Mouse (Mus musculus) limb, embryonic 15.5 days (tissue): ENCODE measurements at regions not wholly inside any gene's neighbourhood (a gene's known extent, or its start where the extent isn't known, plus 50 kb on each side); places are given as distances from the start of the nearest gene placed in this dataset.

Source experiments
- ATAC-seq: fragments of 200-750 bp; cut with Nextera tagmentation; 2 replicates; pipeline ENCODE4 v1.8.0; 2017; ENCODE audit warnings: low read depth, moderate TSS enrichment; ENCODE audit not compliant: insufficient number of reproducible peaks, low FRiP score, low TSS enrichment
- H3K27ac ChIP-seq: fragments of 300-500 bp; sonication (generic); 2 replicates; pipeline ENCODE4 v1.5.1; 2015; ENCODE audit warnings: moderate library complexity, mild to moderate bottlenecking, inconsistent platforms
- H3K27me3 ChIP-seq: fragments of 300-500 bp; sonication (generic); 2 replicates; pipeline ENCODE4 v1.6.1; 2015; ENCODE audit warnings: inconsistent platforms
- H3K36me3 ChIP-seq: fragments of 300-500 bp; sonication (generic); 2 replicates; pipeline ENCODE4 v1.6.1; 2015; ENCODE audit warnings: inconsistent platforms
- H3K4me1 ChIP-seq: fragments of 300-500 bp; sonication (generic); 2 replicates; pipeline ENCODE4 v1.6.1; 2015; ENCODE audit warnings: inconsistent platforms
- H3K4me2 ChIP-seq: fragments of 300-500 bp; sonication (generic); 2 replicates; pipeline ENCODE4 v1.6.1; 2015; ENCODE audit warnings: mild to moderate bottlenecking, inconsistent platforms
- H3K4me3 ChIP-seq: fragments of 300-500 bp; sonication (generic); 2 replicates; pipeline ENCODE4 v1.5.1; 2015; ENCODE audit warnings: mild to moderate bottlenecking, inconsistent platforms
- H3K9ac ChIP-seq: fragments of 300-500 bp; sonication (generic); 2 replicates; pipeline ENCODE4 v1.6.1; 2015; ENCODE audit warnings: inconsistent platforms
- H3K9me3 ChIP-seq: fragments of 300-500 bp; sonication (generic); 2 replicates; pipeline ENCODE4 v1.6.1; 2016; ENCODE audit warnings: inconsistent platforms
- WGBS: fragments of 180-500 bp; shearing (Covaris S2); methylation state at CpG from one replicate; pipeline ENCODE4 v1.1.7; 2015; 5-methylcytosine and 5-hydroxymethylcytosine counted together

GRCm38 (mm10) chr4:124135165-124135470 is 217.3 kb upstream of the 4930535I16Rik start:
- no peaks in the 10 kb centered on the region for H3K36me3 ChIP-seq
- H3K4me3 ChIP-seq = no peak overlapping the region
- WGBS = 28% methylated on average over 6 of the region's 6 CpGs
- peaks cover 4% of the 10 kb centered on the region; the same call in 1 of the 2 replicates for H3K27me3 ChIP-seq
- no peak for ATAC-seq
- H3K4me1 ChIP-seq = peaks cover 21% of the 10 kb centered on the region
- no peaks in the 10 kb centered on the region for H3K9me3 ChIP-seq
- H3K27ac ChIP-seq = no peak overlapping the region
- H3K9ac ChIP-seq = no peak overlapping the region
- no peak overlapping the region for H3K4me2 ChIP-seq

DNA sequence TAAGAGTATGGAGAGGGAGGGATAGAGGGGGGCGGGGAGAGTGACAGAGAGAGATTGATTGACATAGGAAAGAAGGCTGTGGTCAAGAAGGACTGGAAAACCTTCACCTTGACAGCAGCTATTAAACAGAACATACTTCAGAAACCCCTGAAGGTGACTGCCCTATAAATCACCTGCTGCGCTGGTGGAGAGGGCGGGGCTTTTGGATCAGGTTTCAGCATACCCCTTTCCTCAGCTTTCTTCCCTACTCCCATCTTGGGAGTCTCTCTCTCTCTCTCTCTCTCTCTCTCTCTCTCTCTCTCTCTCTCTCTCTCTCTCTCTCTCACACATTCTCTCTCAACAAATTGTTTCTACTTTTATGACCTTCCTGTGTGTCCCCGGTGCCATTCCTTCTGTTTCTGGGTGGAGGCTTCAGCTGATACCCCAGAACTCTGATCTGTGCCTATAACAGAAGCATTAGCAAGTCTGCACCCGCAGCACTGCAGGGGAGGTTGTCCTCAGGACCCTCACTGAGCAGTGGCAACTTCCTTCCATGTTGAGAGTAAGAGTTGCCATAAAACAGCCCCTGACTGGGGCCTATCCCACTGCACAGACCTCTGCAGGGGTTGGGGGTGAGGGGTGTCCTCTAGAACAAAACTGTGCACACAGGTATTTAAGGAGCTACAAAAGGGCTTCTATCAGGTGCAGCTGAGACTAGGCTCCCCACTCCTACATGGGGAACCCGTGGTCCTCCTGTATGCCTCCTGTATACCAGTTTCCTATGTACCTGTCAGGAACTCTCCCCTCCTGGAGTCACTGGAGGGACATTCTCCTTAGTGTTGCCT is 216.7 kb upstream of the 4930535I16Rik start:
- Histone ChIP-seq H3K27ac (no peak overlapping the region), H3K4me2 (no peak overlapping the region), H3K9ac (no peak overlapping the region), H3K27me3 (peaks cover 4% of the 10 kb centered on the region; the same call in 1 of the 2 replicates), H3K36me3 (no peaks in the 10 kb centered on the region), H3K4me1 (peaks cover 21% of the 10 kb centered on the region), H3K9me3 (no peaks in the 10 kb centered on the region), H3K4me3 (no peak overlapping the region)
- ATAC-seq = no peak
- 9% methylated on average over 6 of the region's 6 CpGs for WGBS

DNA sequence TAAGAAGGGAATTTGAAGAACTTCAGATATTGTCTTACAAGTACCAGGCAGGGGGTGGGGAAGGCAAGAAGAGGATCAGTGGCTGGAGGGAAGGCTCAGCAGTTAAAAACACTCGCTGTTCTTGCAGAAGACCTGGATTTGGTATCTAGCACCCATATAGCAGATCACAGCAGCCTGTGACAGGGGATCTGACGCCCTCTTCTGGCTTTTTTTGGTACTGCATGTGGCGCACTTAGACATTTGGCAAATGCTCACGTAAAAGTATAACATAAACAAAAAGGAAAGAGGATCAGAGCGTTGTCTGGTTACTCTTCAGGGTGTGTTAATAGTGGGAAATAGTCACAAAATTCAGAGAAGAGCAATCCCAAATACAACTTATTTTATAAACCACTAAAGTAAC is 213.1 kb upstream of the 4930535I16Rik start:
- Histone ChIP-seq H3K4me2 (no peak overlapping the region), H3K27ac (no peak overlapping the region), H3K4me1 (peaks cover 21% of the 10 kb centered on the region), H3K9me3 (no peaks in the 10 kb centered on the region), H3K4me3 (no peak overlapping the region), H3K9ac (no peak overlapping the region), H3K27me3 (peaks cover 4% of the 10 kb centered on the region; the same call in 1 of the 2 replicates), H3K36me3 (no peaks in the 10 kb centered on the region)
- ATAC-seq = no peak
- WGBS = 78% methylated on average over 5 of the region's 5 CpGs

- no peak overlapping the region for H3K27ac ChIP-seq
- ATAC-seq = no peak
- H3K9me3 ChIP-seq = no peaks in the 10 kb centered on the region
- H3K27me3 ChIP-seq = no peaks in the 10 kb centered on the region
- H3K4me1 ChIP-seq = no peaks in the 10 kb centered on the region
- WGBS = 23% methylated on average over 8 of the region's 8 CpGs
- H3K4me3 ChIP-seq = no peak overlapping the region
- no peak overlapping the region for H3K4me2 ChIP-seq
- H3K36me3 ChIP-seq = no peaks in the 10 kb centered on the region
- H3K9ac ChIP-seq = no peak overlapping the region
Observed at GRCm38 (mm10) chr4:124126258-124126657, 208.4 kb upstream of the 4930535I16Rik start.

GRCm38 (mm10) chr4:124120334-124120733 is 202.5 kb upstream of the 4930535I16Rik start:
- WGBS = 51% methylated on average over 6 of the region's 6 CpGs
- Histone ChIP-seq H3K27ac (no peak overlapping the region), H3K4me1 (no peaks in the 10 kb centered on the region), H3K27me3 (no peaks in the 10 kb centered on the region), H3K36me3 (no peaks in the 10 kb centered on the region), H3K9me3 (no peaks in the 10 kb centered on the region), H3K9ac (no peak overlapping the region), H3K4me3 (no peak overlapping the region), H3K4me2 (no peak overlapping the region)
- ATAC-seq = no peak

GRCm38 (mm10) chr4:124113856-124114345 is 196.1 kb upstream of the 4930535I16Rik start:
- Histone ChIP-seq H3K9ac (no peak overlapping the region), H3K9me3 (no peaks in the 10 kb centered on the region), H3K27ac (no peak overlapping the region), H3K4me2 (no peak overlapping the region), H3K4me1 (no peaks in the 10 kb centered on the region), H3K4me3 (no peak overlapping the region), H3K27me3 (no peaks in the 10 kb centered on the region), H3K36me3 (no peaks in the 10 kb centered on the region)
- ATAC-seq = no peak
- WGBS = 78% methylated on average over 12 of the region's 12 CpGs

GRCm38 (mm10) chr4:124110705-124111104 is 192.9 kb upstream of the 4930535I16Rik start:
- Histone ChIP-seq H3K9ac (no peak overlapping the region), H3K4me3 (no peak overlapping the region), H3K36me3 (no peaks in the 10 kb centered on the region), H3K9me3 (no peaks in the 10 kb centered on the region), H3K27ac (no peak overlapping the region), H3K4me2 (no peak overlapping the region), H3K27me3 (no peaks in the 10 kb centered on the region), H3K4me1 (no peaks in the 10 kb centered on the region)
- 65% methylated on average over 8 of the region's 8 CpGs for WGBS
- no peak for ATAC-seq

DNA sequence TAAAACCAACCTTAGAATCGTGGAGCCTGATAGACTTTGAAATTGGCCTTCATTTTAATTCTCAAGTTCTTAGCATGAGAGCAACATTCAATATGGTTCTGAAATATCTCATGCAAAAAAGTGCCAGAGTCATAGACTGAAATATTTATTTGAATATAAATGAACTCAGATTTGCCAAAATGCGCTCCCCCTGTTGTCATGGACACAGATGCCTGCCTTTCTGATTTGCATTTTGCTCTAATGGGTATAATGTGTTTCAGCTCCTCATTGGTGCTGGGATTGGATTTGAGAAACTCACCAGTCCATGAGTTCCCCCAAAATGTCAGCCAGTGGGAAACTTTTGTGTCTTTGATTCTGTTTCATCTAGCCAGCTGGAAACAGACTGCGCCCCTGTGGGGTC is 191.5 kb upstream of the 4930535I16Rik start:
- Histone ChIP-seq H3K36me3 (no peaks in the 10 kb centered on the region), H3K27me3 (no peaks in the 10 kb centered on the region), H3K27ac (no peak overlapping the region), H3K9ac (no peak overlapping the region), H3K9me3 (no peaks in the 10 kb centered on the region), H3K4me3 (no peak overlapping the region), H3K4me1 (no peaks in the 10 kb centered on the region), H3K4me2 (no peak overlapping the region)
- no peak for ATAC-seq
- WGBS = 80% methylated on average over 3 of the region's 3 CpGs

DNA sequence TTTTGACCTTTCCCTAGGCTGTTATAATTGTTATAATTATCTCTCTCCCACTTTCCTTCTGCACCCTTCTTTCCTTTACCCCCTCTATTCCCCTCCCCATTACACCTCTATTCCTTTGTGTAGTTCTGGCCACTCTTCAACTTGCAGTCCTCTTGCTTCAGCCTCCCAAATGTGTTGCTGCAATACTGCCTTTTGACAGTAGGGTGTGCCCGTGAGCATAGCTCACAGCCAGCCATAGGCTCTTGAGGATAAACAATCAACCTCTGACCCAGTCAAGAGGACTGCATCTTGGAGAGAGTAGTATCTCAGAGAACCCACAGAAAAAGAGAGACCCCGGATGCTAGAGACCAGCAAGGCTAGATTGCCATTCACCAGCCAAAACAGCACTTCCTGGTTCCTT is 184.9 kb upstream of the 4930535I16Rik start:
- 44% methylated on average over 2 of the region's 2 CpGs for WGBS
- Histone ChIP-seq H3K9me3 (no peaks in the 10 kb centered on the region), H3K36me3 (no peaks in the 10 kb centered on the region), H3K27me3 (0 out of 2 replicates have a peak, but pooled peaks cover 2% of the 10 kb centered on the region), H3K9ac (no peak overlapping the region), H3K27ac (no peak overlapping the region), H3K4me2 (no peak overlapping the region), H3K4me1 (no peaks in the 10 kb centered on the region), H3K4me3 (no peak overlapping the region)
- no peak for ATAC-seq

DNA sequence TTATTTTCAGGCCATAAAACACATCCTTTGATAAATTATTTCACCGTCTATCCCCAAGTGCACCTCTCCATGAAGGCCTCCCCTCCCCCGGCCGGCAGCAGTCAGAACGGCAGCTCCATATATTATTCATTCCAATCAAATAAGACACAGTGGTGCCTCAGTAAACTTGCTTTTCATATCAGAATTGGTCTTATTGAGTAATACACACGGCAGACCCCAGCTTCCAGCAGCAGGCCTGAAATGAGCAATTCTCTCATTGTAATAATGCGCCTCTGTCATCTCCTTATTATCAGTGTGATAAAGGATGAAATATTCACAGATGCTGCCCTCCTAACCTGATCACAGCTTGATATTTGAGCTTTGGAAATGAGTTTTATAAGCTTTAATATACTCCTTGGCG is 169.0 kb upstream of the 4930535I16Rik start:
- no peak overlapping the region for H3K4me2 ChIP-seq
- H3K27ac ChIP-seq = no peak overlapping the region
- WGBS = 77% methylated on average over 7 of the region's 7 CpGs
- no peak overlapping the region for H3K4me3 ChIP-seq
- ATAC-seq = no peak
- no peaks in the 10 kb centered on the region for H3K36me3 ChIP-seq
- no peaks in the 10 kb centered on the region for H3K4me1 ChIP-seq
- no peak overlapping the region for H3K9ac ChIP-seq
- no peaks in the 10 kb centered on the region for H3K9me3 ChIP-seq
- H3K27me3 ChIP-seq = no peaks in the 10 kb centered on the region

DNA sequence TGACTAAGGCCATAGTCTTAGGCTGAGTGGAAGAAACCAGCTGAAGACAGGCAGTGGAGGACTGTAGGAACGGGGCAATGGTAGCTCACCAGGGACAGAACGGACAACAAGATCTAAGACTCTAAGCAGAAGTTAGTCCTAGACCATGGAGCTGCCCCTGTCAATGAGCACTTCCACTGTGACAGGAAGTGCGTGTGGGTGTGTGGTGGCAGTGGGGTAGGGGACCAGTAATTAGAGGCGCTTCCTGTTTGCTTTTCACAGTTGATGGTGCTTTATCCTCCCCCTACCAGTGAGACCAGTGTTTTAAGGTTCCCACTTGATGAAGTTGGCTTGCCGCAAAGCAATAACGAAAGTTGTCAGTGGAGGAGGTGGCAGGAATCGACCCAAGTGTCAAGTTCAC is 168.4 kb upstream of the 4930535I16Rik start:
- 75% methylated on average over 7 of the region's 7 CpGs for WGBS

GRCm38 (mm10) chr4:124079603-124080002 is 161.8 kb upstream of the 4930535I16Rik start:
- no peak overlapping the region for H3K4me3 ChIP-seq
- H3K4me1 ChIP-seq = no peaks in the 10 kb centered on the region
- no peaks in the 10 kb centered on the region for H3K9me3 ChIP-seq
- no peaks in the 10 kb centered on the region for H3K36me3 ChIP-seq
- 54% methylated on average over 3 of the region's 3 CpGs for WGBS
- no peak overlapping the region for H3K27ac ChIP-seq
- ATAC-seq = no peak
- H3K4me2 ChIP-seq = no peak overlapping the region
- H3K27me3 ChIP-seq = no peaks in the 10 kb centered on the region
- H3K9ac ChIP-seq = no peak overlapping the region

More for the DNA sequence above, 168.4 kb upstream of the 4930535I16Rik start:
- no peaks in the 10 kb centered on the region for H3K36me3 ChIP-seq
- ATAC-seq = no peak
- H3K9ac ChIP-seq = no peak overlapping the region
- no peaks in the 10 kb centered on the region for H3K9me3 ChIP-seq
- H3K4me3 ChIP-seq = no peak overlapping the region
- H3K4me1 ChIP-seq = no peaks in the 10 kb centered on the region
- H3K27me3 ChIP-seq = no peaks in the 10 kb centered on the region
- no peak overlapping the region for H3K4me2 ChIP-seq
- H3K27ac ChIP-seq = no peak overlapping the region
